Mouse (Mus musculus): ENCODE results near the gene Cdkn2b. TPM values are rescaled to one million over a fixed set of nuclear protein-coding genes. Genes with fewer than 3 reads are reported as not detected.

Gene Cdkn2b
- polyA plus RNA-seq, 1 experiment: 9.7 TPM

- no peaks in the 10 kb centered on the region for H3K4me1 ChIP-seq (replicated peaks; ENCODE audit: control insufficient read depth, insufficient read depth, low read length)
- H3K27ac ChIP-seq (ENCODE audit: control insufficient read depth, insufficient read depth, low read length): no peak overlapping the region
- peaks cover 5% of the 10 kb centered on the region for H3K27me3 ChIP-seq (ENCODE audit: control insufficient read depth, insufficient read depth, low read length)
- H3K36me3 ChIP-seq (ENCODE audit: control insufficient read depth, insufficient read depth, low read length): no peaks in the 10 kb centered on the region
- no peak overlapping the region for H3K4me3 ChIP-seq (ENCODE audit: control insufficient read depth, insufficient read depth, low read length)
- whole genome bisulfite sequencing: 12% methylated on average over 12 of the region's 12 CpGs
- TF ChIP-seq CTCF (IDR thresholded peaks at IDR 0.05; ENCODE audit: borderline replicate concordance, control insufficient read depth, extremely low read depth, insufficient read depth, low read length, poor library complexity) (no peak), POLR2A (IDR thresholded peaks at IDR 0.05; ENCODE audit: control insufficient read depth, extremely low read depth, insufficient read depth, low read length, poor library complexity) (no peak)
- no peak for DNase-seq
These were observed 28.2 kb downstream of the Cdkn2b start for GRCm38 (mm10) chr4:89282661-89283060.

GRCm38 (mm10) chr4:89282036-89282566 lies 28.7 kb downstream of the Cdkn2b start:
- DNase-seq: no peak
- no peaks in the 10 kb centered on the region for H3K4me1 ChIP-seq (replicated peaks; ENCODE audit: control insufficient read depth, insufficient read depth, low read length)

GRCm38 (mm10) chr4:89281236-89281635 lies 29.6 kb downstream of the Cdkn2b start:
- H3K27ac ChIP-seq (ENCODE audit: control insufficient read depth, insufficient read depth, low read length): no peak overlapping the region
- no peaks in the 10 kb centered on the region for H3K36me3 ChIP-seq (ENCODE audit: control insufficient read depth, insufficient read depth, low read length)
- no peak for DNase-seq
- WGBS: 6% methylated on average over 7 of the region's 7 CpGs
- no peak for TF ChIP-seq POLR2A (IDR thresholded peaks at IDR 0.05; ENCODE audit: control insufficient read depth, extremely low read depth, insufficient read depth, low read length, poor library complexity)
- no peak for TF ChIP-seq CTCF (IDR thresholded peaks at IDR 0.05; ENCODE audit: borderline replicate concordance, control insufficient read depth, extremely low read depth, insufficient read depth, low read length, poor library complexity)
- no peaks in the 10 kb centered on the region for H3K4me1 ChIP-seq (replicated peaks; ENCODE audit: control insufficient read depth, insufficient read depth, low read length)
- peaks cover 12% of the 10 kb centered on the region for H3K27me3 ChIP-seq (ENCODE audit: control insufficient read depth, insufficient read depth, low read length)
- no peak overlapping the region for H3K4me3 ChIP-seq (ENCODE audit: control insufficient read depth, insufficient read depth, low read length)

More at GRCm38 (mm10) chr4:89282036-89282566, 28.7 kb downstream of the Cdkn2b start:
- 6% methylated on average over 25 of the region's 25 CpGs for WGBS
- no peak for TF ChIP-seq POLR2A (IDR thresholded peaks at IDR 0.05; ENCODE audit: control insufficient read depth, extremely low read depth, insufficient read depth, low read length, poor library complexity)
- no peak for TF ChIP-seq CTCF (IDR thresholded peaks at IDR 0.05; ENCODE audit: borderline replicate concordance, control insufficient read depth, extremely low read depth, insufficient read depth, low read length, poor library complexity)
- H3K27ac ChIP-seq (ENCODE audit: control insufficient read depth, insufficient read depth, low read length): no peak overlapping the region
- no peaks in the 10 kb centered on the region for H3K36me3 ChIP-seq (ENCODE audit: control insufficient read depth, insufficient read depth, low read length)
- H3K27me3 ChIP-seq (ENCODE audit: control insufficient read depth, insufficient read depth, low read length): peaks cover 8% of the 10 kb centered on the region
- no peak overlapping the region; the same call in 1 of the 2 replicates for H3K4me3 ChIP-seq (ENCODE audit: control insufficient read depth, insufficient read depth, low read length)

- no peaks in the 10 kb centered on the region for H3K36me3 ChIP-seq (ENCODE audit: control insufficient read depth, insufficient read depth, low read length)
- H3K4me1 ChIP-seq (replicated peaks; ENCODE audit: control insufficient read depth, insufficient read depth, low read length): no peaks in the 10 kb centered on the region
- H3K27me3 ChIP-seq (ENCODE audit: control insufficient read depth, insufficient read depth, low read length): peaks cover 21% of the 10 kb centered on the region
- no peak for TF ChIP-seq CTCF (IDR thresholded peaks at IDR 0.05; ENCODE audit: borderline replicate concordance, control insufficient read depth, extremely low read depth, insufficient read depth, low read length, poor library complexity)
- no peak for TF ChIP-seq POLR2A (IDR thresholded peaks at IDR 0.05; ENCODE audit: control insufficient read depth, extremely low read depth, insufficient read depth, low read length, poor library complexity)
- no peak overlapping the region for H3K27ac ChIP-seq (ENCODE audit: control insufficient read depth, insufficient read depth, low read length)
- 6% methylated on average over 2 of the region's 2 CpGs for WGBS
- H3K4me3 ChIP-seq (ENCODE audit: control insufficient read depth, insufficient read depth, low read length): no peak overlapping the region
- no peak for DNase-seq
These were observed 31.2 kb downstream of the Cdkn2b start for GRCm38 (mm10) chr4:89279641-89280040.

GRCm38 (mm10) chr4:89277381-89277940 lies 33.4 kb downstream of the Cdkn2b start:
- no peak for DNase-seq
- no peak for TF ChIP-seq POLR2A (IDR thresholded peaks at IDR 0.05; ENCODE audit: control insufficient read depth, extremely low read depth, insufficient read depth, low read length, poor library complexity)
- TF ChIP-seq CTCF (IDR thresholded peaks at IDR 0.05; ENCODE audit: borderline replicate concordance, control insufficient read depth, extremely low read depth, insufficient read depth, low read length, poor library complexity): no peak
- Histone ChIP-seq H3K4me3 (ENCODE audit: control insufficient read depth, insufficient read depth, low read length) (no peak overlapping the region), H3K27me3 (ENCODE audit: control insufficient read depth, insufficient read depth, low read length) (peaks cover 28% of the 10 kb centered on the region), H3K4me1 (replicated peaks; ENCODE audit: control insufficient read depth, insufficient read depth, low read length) (no peaks in the 10 kb centered on the region), H3K36me3 (ENCODE audit: control insufficient read depth, insufficient read depth, low read length) (no peaks in the 10 kb centered on the region), H3K27ac (ENCODE audit: control insufficient read depth, insufficient read depth, low read length) (no peak overlapping the region)
- WGBS: 16% methylated on average over 5 of the region's 5 CpGs

- 9% methylated on average over 37 of the region's 37 CpGs for WGBS
- H3K27me3 ChIP-seq (ENCODE audit: control insufficient read depth, insufficient read depth, low read length): peaks cover 24% of the 10 kb centered on the region
- H3K27ac ChIP-seq (ENCODE audit: control insufficient read depth, insufficient read depth, low read length): no peak overlapping the region
- TF ChIP-seq POLR2A (IDR thresholded peaks at IDR 0.05; ENCODE audit: control insufficient read depth, extremely low read depth, insufficient read depth, low read length, poor library complexity) (no peak), CTCF (IDR thresholded peaks at IDR 0.05; ENCODE audit: borderline replicate concordance, control insufficient read depth, extremely low read depth, insufficient read depth, low read length, poor library complexity) (no peak)
- no peaks in the 10 kb centered on the region for H3K4me1 ChIP-seq (replicated peaks; ENCODE audit: control insufficient read depth, insufficient read depth, low read length)
- no peaks in the 10 kb centered on the region for H3K36me3 ChIP-seq (ENCODE audit: control insufficient read depth, insufficient read depth, low read length)
- DNase-seq: no peak
- H3K4me3 ChIP-seq (ENCODE audit: control insufficient read depth, insufficient read depth, low read length): no peak overlapping the region
These were observed 34.1 kb downstream of the Cdkn2b start for GRCm38 (mm10) chr4:89276669-89277219.
